Mouse (Mus musculus) thymus, postnatal 25 days (tissue): ENCODE results near the gene Ptprf.

ENCODE experiments used
- DNase-seq: peaks from one replicate; pipeline ENCODE4 v3.0.0; 2022

The Ptprf gene

DNA sequence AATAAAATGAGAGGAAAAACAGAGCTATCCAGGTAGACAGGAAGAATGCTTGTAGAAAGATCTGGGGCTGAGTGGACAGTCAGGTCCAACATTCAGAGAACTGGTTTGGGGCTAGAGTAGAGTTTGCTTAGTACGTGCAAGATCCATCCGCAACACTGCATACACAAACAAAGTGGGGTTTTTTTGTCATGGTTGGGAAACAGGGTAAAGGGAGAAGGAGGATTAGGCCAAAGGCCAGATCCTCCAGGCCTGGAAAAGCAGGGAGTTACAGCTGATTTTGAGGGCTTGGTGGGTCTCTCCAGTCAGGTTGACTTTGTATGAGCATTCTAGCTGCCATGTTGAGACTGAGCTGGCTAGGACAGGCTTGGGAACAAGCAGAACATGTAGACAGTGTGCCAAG lies 85.3 kb downstream of the Ptprf start:
- no peak for DNase-seq

DNA sequence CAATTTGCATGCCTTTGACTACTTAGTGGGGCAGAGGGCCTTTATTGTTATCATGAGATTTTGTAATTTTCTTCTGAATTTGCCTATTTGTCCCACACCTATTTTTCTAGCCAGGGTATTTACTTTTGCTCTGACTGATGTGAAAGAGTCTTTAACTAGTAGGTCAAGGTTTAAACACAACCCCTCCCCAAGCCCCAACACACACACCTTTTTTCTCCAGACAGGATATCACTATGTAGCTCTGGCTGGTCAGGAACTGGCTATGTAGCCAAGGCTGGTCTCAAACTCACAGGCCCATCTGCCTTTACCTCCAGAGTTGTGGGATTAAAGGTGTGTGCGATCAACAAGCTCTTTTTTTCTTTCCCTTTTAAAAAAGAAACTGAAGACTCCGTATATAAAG lies 92.1 kb downstream of the Ptprf start:
- DNase-seq = no peak

DNA sequence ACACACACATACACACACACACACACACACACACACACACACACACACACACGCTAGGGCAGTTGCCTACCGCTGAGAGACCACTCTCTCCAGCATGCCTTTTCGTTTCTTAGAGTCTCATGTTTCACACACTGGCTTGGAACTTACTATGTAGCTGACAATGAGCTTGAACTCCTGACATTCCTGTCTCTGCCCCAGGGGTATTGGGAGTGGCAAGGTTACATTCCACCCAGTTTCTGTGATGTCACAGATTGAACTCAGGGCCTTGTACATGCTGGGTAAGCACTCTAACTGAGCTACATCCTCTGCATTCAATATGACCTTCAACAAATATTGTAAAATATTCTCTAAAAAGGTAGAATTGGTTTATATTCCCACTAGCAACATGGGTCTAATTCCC lies 92.6 kb downstream of the Ptprf start:
- no peak for DNase-seq

DNA sequence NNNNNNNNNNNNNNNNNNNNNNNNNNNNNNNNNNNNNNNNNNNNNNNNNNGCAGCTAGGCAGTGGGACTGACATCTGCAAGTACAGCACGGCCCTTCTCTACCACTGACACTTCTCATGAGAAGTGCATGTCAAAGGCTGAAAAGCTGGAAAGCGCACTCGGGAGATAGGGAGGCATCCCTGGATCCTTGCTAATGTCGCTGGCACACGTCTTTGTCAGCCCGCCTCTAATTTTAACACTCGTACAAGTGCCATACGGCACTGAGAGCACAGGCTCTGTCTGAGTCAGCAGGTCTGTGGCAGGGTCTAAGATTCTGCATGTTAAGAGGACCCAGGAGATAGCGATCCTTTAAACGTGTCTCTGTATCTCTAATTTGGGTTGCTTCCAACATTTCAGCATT lies 95.0 kb downstream of the Ptprf start:
- DNase-seq = no peak

DNA sequence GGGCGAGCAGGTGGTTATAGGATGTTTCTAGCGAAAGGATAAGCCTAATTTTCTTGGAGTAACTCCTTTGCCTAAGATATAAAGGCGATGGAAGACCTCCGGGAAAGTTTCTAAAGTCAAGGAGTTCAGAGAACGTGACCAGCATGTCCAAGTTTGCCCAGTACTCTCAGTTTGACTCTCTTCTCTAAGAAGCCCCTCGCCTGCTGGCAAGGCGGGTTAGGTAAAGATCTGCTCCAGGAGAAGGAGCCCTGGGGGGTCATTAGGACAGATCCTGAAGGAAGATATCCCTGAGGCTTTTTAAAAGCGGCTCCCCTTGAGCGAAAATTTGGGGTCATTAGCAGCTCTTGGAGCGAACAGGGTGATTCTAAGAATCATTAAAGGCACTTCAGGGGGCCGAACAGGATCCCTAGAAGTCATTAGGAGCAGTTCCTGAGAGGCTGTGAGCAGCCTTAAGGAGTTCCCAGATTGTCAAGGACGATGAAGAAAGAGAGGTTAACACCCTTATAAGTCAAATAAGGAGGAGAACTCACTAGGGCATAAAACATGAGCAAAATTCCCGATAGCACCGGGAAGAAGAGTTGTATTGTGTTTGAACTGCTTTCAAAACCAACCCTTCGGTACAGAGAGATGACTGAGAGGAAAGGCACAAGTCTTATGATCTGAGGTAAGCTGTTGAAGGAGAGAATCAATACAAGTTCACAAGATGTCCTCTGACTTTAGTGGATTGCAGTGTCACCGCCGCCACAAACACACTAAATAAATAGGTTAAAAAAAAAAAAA lies 110.7 kb downstream of the Ptprf start:
- no peak for DNase-seq

DNA sequence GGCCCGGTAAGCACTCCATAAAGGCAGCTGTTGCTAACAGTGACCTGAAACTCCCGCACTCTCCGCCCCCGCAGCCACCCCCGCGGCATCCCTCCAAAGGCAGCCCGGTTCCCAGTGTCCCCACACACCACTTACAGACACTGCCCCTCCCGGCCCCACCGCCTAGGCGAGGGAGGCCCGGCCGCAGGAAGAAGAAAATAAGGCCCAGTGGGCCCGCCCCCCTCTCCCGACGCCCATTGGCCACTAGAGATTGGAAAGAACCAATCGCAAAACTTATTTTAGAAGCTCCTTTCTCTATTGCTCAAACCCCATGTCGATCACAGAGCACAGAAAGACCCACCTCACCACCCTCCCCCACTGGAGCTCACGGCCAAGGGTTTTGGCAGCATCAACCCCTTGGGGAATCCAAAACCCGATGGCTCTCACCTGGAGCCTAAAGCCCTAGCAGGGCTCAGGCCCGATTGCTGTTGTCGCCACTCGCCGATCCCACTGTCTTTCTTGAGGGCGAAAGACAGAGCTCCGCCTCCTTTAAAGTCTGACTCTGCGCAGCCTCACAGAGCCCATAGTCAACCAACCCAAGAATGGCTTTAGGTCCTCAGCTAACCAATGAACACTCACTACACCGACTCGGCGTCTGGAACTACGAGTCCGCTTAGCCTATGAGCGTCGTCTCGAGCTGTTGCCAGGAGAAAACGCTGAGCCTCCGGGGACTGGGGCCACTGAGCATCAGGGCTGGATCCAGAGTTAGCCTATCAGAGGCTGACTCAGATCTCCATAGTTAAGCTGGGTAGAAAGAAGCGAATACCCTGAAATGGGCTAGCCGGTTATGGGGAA lies 111.5 kb downstream of the Ptprf start, which contains the start of gene Kdm4a:
Gene Kdm4a (minus strand): TSS at position 577 of the 834 bp plus-strand sequence.
- peak; percentile 90 for DNase-seq

DNA sequence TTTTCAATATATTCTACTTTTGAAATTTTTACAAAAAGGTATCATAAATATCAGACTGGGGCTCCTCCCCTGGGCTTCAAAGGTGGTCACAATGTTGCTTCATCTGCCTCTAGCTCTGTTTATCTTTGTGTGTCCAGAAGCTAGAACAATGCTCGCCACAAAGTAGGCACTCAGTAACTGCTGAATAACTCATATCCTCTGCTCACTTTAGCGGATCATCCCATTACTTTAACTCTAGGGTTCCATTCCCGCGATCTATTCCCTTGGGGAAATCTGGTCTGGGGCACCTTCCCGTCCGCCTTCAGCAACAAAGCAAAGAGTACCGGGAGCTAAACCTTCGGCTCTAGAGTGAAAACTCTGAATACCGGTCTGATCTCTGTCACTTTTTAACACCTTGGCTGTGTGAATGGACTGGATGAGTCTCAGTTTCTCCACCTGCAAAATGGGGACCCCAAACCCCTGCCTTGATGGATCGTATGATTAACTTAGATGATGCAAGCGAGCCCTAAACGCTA lies 112.2 kb downstream of the Ptprf start:
- DNase-seq = no peak

DNA sequence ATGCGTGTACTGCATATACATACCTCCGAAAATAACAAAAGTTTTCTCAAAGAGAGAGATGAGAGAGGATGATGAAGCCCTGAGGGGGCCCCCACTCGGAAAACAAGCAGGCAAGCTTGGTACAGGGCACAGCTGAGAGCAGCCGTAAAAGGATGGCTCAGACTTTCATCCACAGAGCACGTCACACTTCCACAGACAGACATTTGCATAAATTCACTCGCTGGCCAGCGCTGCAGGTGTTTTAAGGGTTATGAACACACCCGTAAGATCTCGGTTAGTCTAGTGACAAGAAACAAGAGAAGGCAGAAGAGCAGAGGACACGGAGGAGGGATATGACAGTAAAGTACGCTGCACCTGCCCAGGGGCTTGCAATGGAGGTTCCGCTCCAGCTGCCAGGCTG lies 118.7 kb downstream of the Ptprf start:
- no peak for DNase-seq

DNA sequence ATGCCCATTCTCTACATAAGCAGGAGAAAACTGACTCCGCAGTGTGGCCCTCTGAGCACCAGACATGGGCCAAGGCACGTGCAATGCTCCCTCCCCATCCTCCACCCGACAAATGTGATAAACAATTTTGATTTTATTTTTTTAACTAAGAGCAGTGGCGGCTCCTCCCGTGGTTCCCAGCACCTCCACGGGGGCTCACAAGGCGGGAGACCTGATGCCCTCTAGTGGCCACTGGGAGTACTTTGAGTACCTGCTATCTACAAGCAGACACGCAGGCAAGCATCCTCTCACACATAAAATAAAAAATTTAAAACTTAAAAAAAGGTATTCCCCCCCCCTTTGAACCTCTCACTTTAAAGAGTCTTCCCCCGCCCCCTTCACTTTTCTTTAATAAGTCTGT lies 120.2 kb downstream of the Ptprf start:
- peak; percentile 39 for DNase-seq

DNA sequence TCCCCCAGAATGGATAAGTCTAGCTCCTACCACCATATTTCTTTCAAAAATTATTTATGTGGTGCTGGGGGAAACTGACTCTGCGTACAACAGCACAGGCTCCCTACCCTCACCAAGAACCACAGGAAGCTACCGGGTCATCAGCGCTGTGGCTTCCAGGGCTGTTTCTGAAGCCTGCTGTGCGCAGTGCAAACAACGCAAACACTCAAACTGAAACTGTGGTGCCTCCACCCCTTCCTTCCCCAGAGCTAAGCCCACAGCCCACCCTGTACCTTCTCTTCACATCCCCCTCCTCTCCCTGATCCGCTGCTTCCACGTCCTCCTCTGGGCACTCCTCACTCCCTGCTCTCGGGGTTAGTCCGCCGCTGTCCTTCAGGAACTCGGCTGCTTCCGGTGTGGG lies 129.1 kb downstream of the Ptprf start:
- no peak for DNase-seq
